Mouse (Mus musculus) heart, adult 2 months (tissue): Measurements from ENCODE around the gene Best1. TPM values are rescaled to one million over a fixed set of nuclear protein-coding genes. Genes with fewer than 3 reads are reported as not detected.
A peak's percentile ranks its signal among the peaks of the same experiment; 100 is the strongest.

ENCODE experiments used
- DNase-seq, 2 experiments: peaks; one replicate each; pipeline ENCODE4 v3.0.0; 2021
- H3K27ac ChIP-seq: fragments of 200-600 bp; 2 replicates; pipeline ENCODE4 v1.8.1; 2022
- H3K27me3 ChIP-seq: fragments of 200-500 bp; 2 replicates; pipeline ENCODE4 v1.6.1; 2012; ENCODE audit warnings: mild to moderate bottlenecking, low read length, inconsistent platforms, mixed read lengths; ENCODE audit not compliant: control insufficient read depth, insufficient read depth
- H3K36me3 ChIP-seq: fragments of 200-500 bp; 2 replicates; pipeline ENCODE4 v1.6.1; 2012; ENCODE audit warnings: low read length, inconsistent platforms; ENCODE audit not compliant: control insufficient read depth, insufficient read depth
- H3K4me1 ChIP-seq: fragments of 200-500 bp; 2 replicates; pipeline ENCODE4 v1.6.1; 2011; ENCODE audit warnings: low read length; ENCODE audit not compliant: control insufficient read depth, insufficient read depth
- H3K4me3 ChIP-seq: fragments of 200-600 bp; 2 replicates; pipeline ENCODE4 v1.8.1; 2022
- H3K79me2 ChIP-seq: fragments of 200-500 bp; replicated peaks from 2 replicates; pipeline ENCODE4 v1.6.1; 2012; ENCODE audit warnings: mild to moderate bottlenecking, inconsistent platforms, low read length, moderate library complexity, mixed read lengths; ENCODE audit not compliant: control insufficient read depth, insufficient read depth
- H3K9ac ChIP-seq: fragments of 200-500 bp; 2 replicates; pipeline ENCODE4 v1.6.1; 2012; ENCODE audit warnings: low read depth, mild to moderate bottlenecking, control low read depth, inconsistent platforms, low read length, mixed read lengths
- CTCF ChIP-seq: fragments of 200-600 bp; IDR thresholded peaks from 2 replicates; pipeline ENCODE4 v1.8.1; 2022; ENCODE audit warnings: antibody characterized with exemption, mild to moderate bottlenecking, moderate library complexity
- EP300 ChIP-seq: fragments of 200-500 bp; IDR thresholded peaks from 2 replicates; pipeline ENCODE4 v1.6.1; 2011; ENCODE audit warnings: low read depth, low read length, control low read depth; ENCODE audit not compliant: insufficient read depth
- POLR2A ChIP-seq: fragments of 200-500 bp; IDR thresholded peaks from 2 replicates; pipeline ENCODE4 v1.6.1; 2011; ENCODE audit warnings: mild to moderate bottlenecking, low read depth, low read length, control low read depth; ENCODE audit not compliant: insufficient read depth
- WGBS: fragments of 180-500 bp; shearing (Covaris S2); methylation state at CpG from one replicate; pipeline ENCODE4 v1.1.7; 2018; 5-methylcytosine and 5-hydroxymethylcytosine counted together
- intact Hi-C: fragments of 180-260 bp; cut with DNase I; formaldehyde crosslinking; loops from one replicate; pipeline ENCODE4 v1.15.1; 2025
- polyA plus RNA-seq: library from polyadenylated mRNA; depleted of rRNA; stranded (reverse); fragments of >200 nt; gene quantifications from 2 replicates; pipeline ENCODE4 v1.2.3, GENCODE M21; 2012
- total RNA-seq, 2 experiments: library from RNA; stranded (reverse); gene quantifications; 2 replicates each; pipeline ENCODE4 v1.2.3; 2021

Gene Best1
- total and polyA plus RNA-seq, 3 experiments = 0.10 to 0.45 (median 0.11) TPM

DNA sequence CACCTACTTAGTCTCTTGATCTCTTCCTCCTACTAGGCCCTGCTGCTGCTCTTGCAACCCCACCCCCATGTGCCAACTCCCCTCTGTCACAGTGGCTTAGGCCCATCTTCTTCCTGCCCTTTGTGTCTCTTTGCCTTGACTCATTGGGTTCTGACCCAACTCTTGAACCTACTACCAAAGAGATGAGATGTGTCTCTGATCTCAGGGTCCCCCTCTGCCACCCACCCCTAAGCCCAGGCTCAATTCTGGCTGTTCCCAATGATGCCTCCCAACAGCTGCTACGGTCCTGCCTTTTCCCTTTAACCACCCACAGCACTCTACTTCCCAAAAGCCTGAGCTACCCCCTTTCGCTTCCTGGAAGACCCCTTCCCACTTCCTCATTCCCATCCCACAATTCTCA is 20.5 kb upstream of the Best1 start:
- H3K9ac ChIP-seq = no peak overlapping the region
- TF ChIP-seq EP300 (no peak), CTCF (no peak), POLR2A (no peak)
- DNase-seq = no peak
- no peaks in the 10 kb centered on the region for H3K79me2 ChIP-seq
- no peaks in the 10 kb centered on the region for H3K36me3 ChIP-seq
- no peaks in the 10 kb centered on the region for H3K27me3 ChIP-seq
- intact Hi-C loops = loop anchor here (2.0 kb wide), 1 partner anchor 21 kb away; the partner anchor contains the start of genes Best1 and Rab3il1
- WGBS = 76% methylated on average over 2 of the region's 2 CpGs
- H3K27ac ChIP-seq = no peak overlapping the region
- peaks cover 20% of the 10 kb centered on the region for H3K4me1 ChIP-seq
- H3K4me3 ChIP-seq = no peak overlapping the region

DNA sequence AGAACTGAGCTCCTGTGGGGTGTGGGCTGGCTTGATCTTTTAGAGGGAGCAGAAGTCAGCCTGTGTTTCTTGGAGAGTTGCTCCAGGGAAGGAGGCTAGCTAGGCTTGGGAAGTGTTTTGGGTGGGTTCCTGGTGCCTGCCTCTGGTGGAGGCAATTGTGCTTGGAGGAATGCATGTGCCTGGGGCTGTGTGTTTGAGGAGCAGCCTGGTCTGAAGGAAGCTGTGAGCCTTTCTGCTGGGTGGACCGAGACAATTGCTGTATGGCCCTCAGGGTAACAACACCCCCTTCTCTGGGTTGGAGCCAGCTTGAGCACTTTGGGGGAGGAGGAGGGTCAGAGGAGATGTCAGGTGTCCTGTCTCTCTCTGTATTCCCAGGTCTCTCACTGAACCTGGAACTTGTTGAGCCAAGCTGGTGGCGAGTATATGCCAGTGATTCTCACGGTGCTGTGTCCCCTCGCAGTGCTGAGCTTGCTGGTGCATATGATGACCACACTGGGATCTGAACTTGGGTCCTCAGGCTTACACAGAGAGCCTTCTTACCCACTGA is 17.9 kb upstream of the Best1 start:
- TF ChIP-seq CTCF (no peak), EP300 (no peak), POLR2A (no peak)
- H3K4me1 ChIP-seq = peaks cover 14% of the 10 kb centered on the region
- peak overlapping the region; percentile 24; the same call in 1 of the 2 replicates for H3K27ac ChIP-seq
- intact Hi-C loops = no loop called here
- peak overlapping the region; percentile 89 for H3K9ac ChIP-seq
- peak overlapping the region; percentile 60 for H3K4me3 ChIP-seq
- H3K27me3 ChIP-seq = no peaks in the 10 kb centered on the region
- WGBS = 73% methylated on average over 4 of the region's 4 CpGs
- H3K79me2 ChIP-seq = no peaks in the 10 kb centered on the region
- DNase-seq = no peak
- H3K36me3 ChIP-seq = no peaks in the 10 kb centered on the region

DNA sequence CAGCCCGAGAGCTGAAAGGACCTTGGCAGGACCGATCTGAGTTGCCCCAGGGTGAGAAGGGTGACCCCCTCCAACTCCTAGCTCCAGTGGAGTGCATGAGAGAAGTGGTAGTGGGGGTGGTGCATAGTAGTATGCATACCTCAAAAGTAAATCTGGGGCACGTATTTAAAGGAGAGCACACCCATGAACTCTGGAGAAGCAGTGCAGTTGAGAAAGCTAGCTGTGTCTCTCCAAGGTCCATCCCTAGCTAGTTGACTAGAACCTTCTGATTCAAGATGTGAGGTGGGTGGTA is 17.0 kb upstream of the Best1 start:
- 1% methylated on average over 3 of the region's 3 CpGs for WGBS
- H3K9ac ChIP-seq = peak overlapping the region; percentile 89
- DNase-seq = no peak
- H3K27ac ChIP-seq = peak overlapping the region; percentile 62
- H3K36me3 ChIP-seq = no peaks in the 10 kb centered on the region
- TF ChIP-seq CTCF (no peak), EP300 (no peak), POLR2A (no peak)
- intact Hi-C loops = no loop called here
- H3K4me1 ChIP-seq = peaks cover 15% of the 10 kb centered on the region
- no peaks in the 10 kb centered on the region for H3K79me2 ChIP-seq
- peak overlapping the region; percentile 60 for H3K4me3 ChIP-seq
- no peaks in the 10 kb centered on the region for H3K27me3 ChIP-seq

DNA sequence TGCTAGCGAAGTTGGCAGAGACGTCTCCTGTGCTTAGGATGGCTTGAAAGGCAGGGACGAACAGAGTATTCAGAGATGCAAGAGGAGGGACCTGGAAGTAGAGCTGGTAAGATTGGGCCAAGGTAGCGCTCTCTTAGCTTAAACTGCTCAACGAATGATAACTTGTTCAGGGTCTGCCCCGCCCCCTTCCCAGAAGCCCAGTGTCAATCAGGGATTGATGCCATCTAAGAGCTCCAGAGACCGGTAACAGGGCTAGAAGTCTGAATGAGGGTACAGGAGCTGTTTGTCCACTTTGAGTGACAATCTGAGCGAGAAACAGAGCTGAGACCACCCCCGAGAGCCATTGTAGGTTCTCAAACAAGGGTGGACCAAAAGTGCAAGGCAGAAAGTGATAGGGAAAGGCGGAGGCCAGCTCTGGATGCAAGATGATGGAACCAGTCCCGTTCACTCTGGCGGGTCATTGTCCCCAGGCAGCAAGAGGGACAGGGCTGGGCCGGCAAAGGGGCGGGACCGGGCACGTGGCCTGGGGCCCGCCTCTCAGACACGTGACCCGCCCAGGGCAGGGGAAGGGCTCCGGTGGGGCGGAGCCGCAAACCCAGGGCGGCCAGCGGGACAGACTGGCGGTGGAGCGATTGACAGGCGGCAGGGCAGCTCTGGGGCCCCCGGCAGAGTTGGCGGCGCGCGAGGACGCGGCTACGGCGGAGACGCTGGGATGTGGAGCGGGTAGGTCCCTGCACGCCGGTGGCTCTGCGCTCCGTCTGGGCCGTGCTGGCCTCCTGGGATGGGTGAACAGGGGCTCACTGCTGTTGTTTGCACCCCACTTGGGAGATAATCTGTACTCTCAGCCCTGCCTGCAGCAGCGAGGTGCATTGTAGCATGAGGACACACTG is 16.4 kb upstream of the Best1 start:
- Histone ChIP-seq H3K4me3 (peak overlapping the region; percentile 60), H3K4me1 (peaks cover 18% of the 10 kb centered on the region)
- 0 out of 2 replicates have a peak, but pooled peaks have one; percentile 11 for TF ChIP-seq CTCF
- TF ChIP-seq EP300 = no peak
- TF ChIP-seq POLR2A = peak; percentile 77; the same call in 1 of the 2 replicates

DNA sequence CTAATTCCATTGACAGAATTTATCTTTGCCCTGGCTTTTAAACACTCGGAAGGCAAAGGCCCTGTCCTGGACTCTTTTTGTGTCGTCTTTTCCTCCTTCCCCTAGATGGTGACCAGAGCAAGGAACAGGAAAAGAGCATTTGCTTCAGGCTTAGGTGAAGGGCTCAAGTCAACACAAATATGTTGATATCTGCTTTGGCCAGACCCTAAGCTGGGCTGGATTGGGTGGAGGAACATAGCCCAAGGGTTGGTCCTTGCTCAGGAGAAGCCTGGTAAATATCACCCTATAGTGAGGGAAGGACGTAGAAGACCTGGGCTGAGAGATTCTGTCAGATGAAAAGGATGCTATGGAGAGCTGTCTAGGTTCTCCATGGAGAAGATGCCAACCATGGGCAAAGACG is 14.7 kb upstream of the Best1 start:
- 86% methylated on average over 4 of the region's 4 CpGs for WGBS
- H3K79me2 ChIP-seq = no peaks in the 10 kb centered on the region
- TF ChIP-seq EP300 (no peak), CTCF (no peak), POLR2A (no peak)
- DNase-seq = no peak
- no peaks in the 10 kb centered on the region for H3K36me3 ChIP-seq
- H3K27me3 ChIP-seq = no peaks in the 10 kb centered on the region
- intact Hi-C loops = no loop called here
- H3K4me1 ChIP-seq = peaks cover 12% of the 10 kb centered on the region
- no peak overlapping the region for H3K9ac ChIP-seq
- no peak overlapping the region for H3K4me3 ChIP-seq
- no peak overlapping the region for H3K27ac ChIP-seq

More for the DNA sequence above, 16.4 kb upstream of the Best1 start:
- intact Hi-C loops = no loop called here
- Histone ChIP-seq H3K79me2 (no peaks in the 10 kb centered on the region), H3K36me3 (no peaks in the 10 kb centered on the region), H3K27me3 (no peaks in the 10 kb centered on the region), H3K27ac (peak overlapping the region; percentile 62), H3K9ac (peak overlapping the region; percentile 89)
- peak; percentile 97 to 98 for DNase-seq
- 11% methylated on average over 34 of the region's 44 CpGs for WGBS

DNA sequence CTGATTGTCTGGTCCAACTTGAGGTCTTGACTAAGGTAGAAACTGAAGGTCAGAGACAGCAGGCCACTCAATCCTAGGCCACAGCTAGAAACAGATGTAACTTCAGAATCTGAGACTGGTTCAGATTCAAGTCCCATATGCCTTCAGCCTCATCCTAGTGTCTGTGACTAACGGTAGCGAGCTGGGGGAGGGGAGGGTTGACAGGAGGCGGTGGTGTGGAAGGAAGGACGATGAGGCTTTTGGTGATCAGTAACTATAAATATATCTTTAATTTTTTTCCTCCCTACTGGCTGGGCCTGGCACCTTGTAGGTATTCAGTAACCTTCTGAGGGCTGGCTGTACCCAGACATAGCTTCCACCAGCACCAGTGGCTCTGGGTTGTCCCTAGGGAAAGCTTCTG is 14.0 kb upstream of the Best1 start:
- DNase-seq = no peak
- Histone ChIP-seq H3K27me3 (no peaks in the 10 kb centered on the region), H3K4me1 (peaks cover 12% of the 10 kb centered on the region), H3K79me2 (no peaks in the 10 kb centered on the region), H3K27ac (no peak overlapping the region), H3K36me3 (no peaks in the 10 kb centered on the region), H3K4me3 (no peak overlapping the region), H3K9ac (no peak overlapping the region)
- 79% methylated on average over 4 of the region's 4 CpGs for WGBS
- TF ChIP-seq CTCF = no peak
- no peak for TF ChIP-seq POLR2A
- no peak for TF ChIP-seq EP300
- intact Hi-C loops = no loop called here
